Mouse (Mus musculus) E14TG2a.4 (cell line): ENCODE data around the gene Isoc2b.

ENCODE experiments used
- CTCF ChIP-seq: conservative IDR thresholded peaks from 2 replicates; pipeline ENCODE4 v1.5.1; 2014; ENCODE audit warnings: low read length
- NANOG ChIP-seq: IDR thresholded peaks from 2 replicates; pipeline ENCODE4 v1.6.1; 2014; ENCODE audit warnings: borderline replicate concordance, low read length, mixed read lengths
- POU5F1 ChIP-seq: IDR thresholded peaks from 2 replicates; pipeline ENCODE4 v1.6.1; 2014; ENCODE audit warnings: low read length, borderline replicate concordance

DNA sequence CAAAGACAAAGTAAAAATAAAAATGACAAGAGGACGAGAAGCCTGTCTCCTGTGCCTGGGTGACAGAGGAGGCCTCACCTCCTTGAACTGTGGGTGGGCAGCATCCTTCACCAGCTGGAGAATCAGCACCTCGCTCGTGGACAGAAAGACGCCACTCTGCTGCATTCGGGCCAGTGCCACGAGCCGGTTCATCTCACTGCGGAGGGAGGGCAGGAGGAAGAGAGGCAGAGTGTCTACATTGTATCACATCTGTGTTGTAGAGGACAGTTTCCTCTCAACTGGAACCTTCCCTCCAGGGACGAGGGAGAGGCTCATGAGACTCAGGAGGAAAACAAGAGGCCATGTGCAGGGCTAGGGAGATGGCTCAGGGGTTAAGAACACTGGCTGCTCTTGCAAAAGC is 20.7 kb downstream of the Isoc2b start:
- no peak for TF ChIP-seq CTCF
- no peak for TF ChIP-seq NANOG
- TF ChIP-seq POU5F1: no peak
